Mouse (Mus musculus): Measurements from ENCODE around the gene Gm49486. TPM values are rescaled to one million over a fixed set of nuclear protein-coding genes. Genes with fewer than 3 reads are reported as not detected.

Gm49486 gene
- polyA plus RNA-seq, 1 experiment from 2014 or later, result 0.30 TPM

- Histone ChIP-seq H3K9me3 (ENCODE audit: control insufficient read depth) (no peaks in the 10 kb centered on the region), H3K4me1 (replicated peaks; ENCODE audit: control insufficient read depth, insufficient read depth, low read length) (0 out of 2 replicates have a peak, but pooled peaks cover 3% of the 10 kb centered on the region), H3K36me3 (ENCODE audit: control insufficient read depth, insufficient read depth) (peaks cover 20% of the 10 kb centered on the region), H3K9ac (ENCODE audit: low read depth, low read length) (no peak overlapping the region), H3K27ac (ENCODE audit: low read depth, low read length) (no peak overlapping the region), H3K4me3 (ENCODE audit: low read depth, low read length) (no peak overlapping the region; the same call in 1 of the 2 replicates), H3K4me2 (replicated peaks; ENCODE audit: low read depth) (peak overlapping the region; percentile 58), H3K27me3 (replicated peaks; ENCODE audit: control insufficient read depth, insufficient read depth, low read length) (no peaks in the 10 kb centered on the region)
- 12% methylated on average over 17 of the region's 17 CpGs for WGBS
- TF ChIP-seq CTCF (IDR thresholded peaks at IDR 0.05; ENCODE audit: low read depth), result peak; percentile 79
- 0 out of 2 replicates have a peak, but pooled peaks have one; percentile 19 for ATAC-seq
Measured at GRCm38 (mm10) chr15:79271124-79271746, 42.0 kb downstream of the Gm49486 start.

GRCm38 (mm10) chr15:79273020-79273419 is 43.8 kb downstream of the Gm49486 start:
- no peak overlapping the region for H3K27ac ChIP-seq (ENCODE audit: low read depth, low read length)
- no peak overlapping the region for H3K9ac ChIP-seq (ENCODE audit: low read depth, low read length)
- 29% methylated on average over 10 of the region's 10 CpGs for WGBS
- H3K4me1 ChIP-seq (replicated peaks; ENCODE audit: control insufficient read depth, insufficient read depth, low read length), result 0 out of 2 replicates have a peak, but pooled peaks cover 3% of the 10 kb centered on the region
- H3K4me3 ChIP-seq (ENCODE audit: low read depth, low read length), result no peak overlapping the region
- 0 out of 2 replicates have a peak, but pooled peaks have one; percentile 5 for TF ChIP-seq CTCF (IDR thresholded peaks at IDR 0.05; ENCODE audit: low read depth)
- H3K4me2 ChIP-seq (replicated peaks; ENCODE audit: low read depth), result no peak overlapping the region
- H3K36me3 ChIP-seq (ENCODE audit: control insufficient read depth, insufficient read depth), result peaks cover 12% of the 10 kb centered on the region
- no peaks in the 10 kb centered on the region for H3K27me3 ChIP-seq (replicated peaks; ENCODE audit: control insufficient read depth, insufficient read depth, low read length)
- ATAC-seq, result peak; percentile 57
- no peaks in the 10 kb centered on the region for H3K9me3 ChIP-seq (ENCODE audit: control insufficient read depth)

GRCm38 (mm10) chr15:79277728-79278127 is 48.5 kb downstream of the Gm49486 start:
- TF ChIP-seq CTCF (IDR thresholded peaks at IDR 0.05; ENCODE audit: low read depth), result no peak
- no peak overlapping the region for H3K27ac ChIP-seq (ENCODE audit: low read depth, low read length)
- no peaks in the 10 kb centered on the region for H3K27me3 ChIP-seq (replicated peaks; ENCODE audit: control insufficient read depth, insufficient read depth, low read length)
- no peak overlapping the region for H3K9ac ChIP-seq (ENCODE audit: low read depth, low read length)
- 72% methylated on average over 10 of the region's 10 CpGs for WGBS
- no peak overlapping the region for H3K4me2 ChIP-seq (replicated peaks; ENCODE audit: low read depth)
- ATAC-seq, result no peak
- H3K4me3 ChIP-seq (ENCODE audit: low read depth, low read length), result no peak overlapping the region
- H3K9me3 ChIP-seq (ENCODE audit: control insufficient read depth), result no peaks in the 10 kb centered on the region
- peaks cover 4% of the 10 kb centered on the region; the same call in 1 of the 2 replicates for H3K36me3 ChIP-seq (ENCODE audit: control insufficient read depth, insufficient read depth)
- 0 out of 2 replicates have a peak, but pooled peaks cover 3% of the 10 kb centered on the region for H3K4me1 ChIP-seq (replicated peaks; ENCODE audit: control insufficient read depth, insufficient read depth, low read length)

GRCm38 (mm10) chr15:79280209-79280608 is 51.0 kb downstream of the Gm49486 start:
- peak; percentile 74 for TF ChIP-seq CTCF (IDR thresholded peaks at IDR 0.05; ENCODE audit: low read depth)
- WGBS, result 29% methylated on average over 6 of the region's 6 CpGs
- 0 out of 2 replicates have a peak, but pooled peaks cover 6% of the 10 kb centered on the region for H3K4me1 ChIP-seq (replicated peaks; ENCODE audit: control insufficient read depth, insufficient read depth, low read length)
- no peak overlapping the region for H3K9ac ChIP-seq (ENCODE audit: low read depth, low read length)
- H3K4me3 ChIP-seq (ENCODE audit: low read depth, low read length), result no peak overlapping the region
- H3K4me2 ChIP-seq (replicated peaks; ENCODE audit: low read depth), result no peak overlapping the region
- no peak for ATAC-seq
- no peak overlapping the region for H3K27ac ChIP-seq (ENCODE audit: low read depth, low read length)
- H3K27me3 ChIP-seq (replicated peaks; ENCODE audit: control insufficient read depth, insufficient read depth, low read length), result no peaks in the 10 kb centered on the region
- no peaks in the 10 kb centered on the region for H3K9me3 ChIP-seq (ENCODE audit: control insufficient read depth)
- H3K36me3 ChIP-seq (ENCODE audit: control insufficient read depth, insufficient read depth), result peaks cover 4% of the 10 kb centered on the region; the same call in 1 of the 2 replicates

GRCm38 (mm10) chr15:79280850-79281249 is 51.7 kb downstream of the Gm49486 start:
- TF ChIP-seq CTCF (IDR thresholded peaks at IDR 0.05; ENCODE audit: low read depth), result peak; percentile 59
- no peak overlapping the region for H3K4me2 ChIP-seq (replicated peaks; ENCODE audit: low read depth)
- no peaks in the 10 kb centered on the region for H3K27me3 ChIP-seq (replicated peaks; ENCODE audit: control insufficient read depth, insufficient read depth, low read length)
- H3K36me3 ChIP-seq (ENCODE audit: control insufficient read depth, insufficient read depth), result peaks cover 4% of the 10 kb centered on the region; the same call in 1 of the 2 replicates
- no peak for ATAC-seq
- WGBS, result 47% methylated on average over 5 of the region's 5 CpGs
- peaks cover 9% of the 10 kb centered on the region; the same call in 1 of the 2 replicates for H3K4me1 ChIP-seq (replicated peaks; ENCODE audit: control insufficient read depth, insufficient read depth, low read length)
- no peaks in the 10 kb centered on the region for H3K9me3 ChIP-seq (ENCODE audit: control insufficient read depth)
- H3K27ac ChIP-seq (ENCODE audit: low read depth, low read length), result peak overlapping the region; percentile 86; the same call in 1 of the 2 replicates
- no peak overlapping the region for H3K4me3 ChIP-seq (ENCODE audit: low read depth, low read length)
- no peak overlapping the region for H3K9ac ChIP-seq (ENCODE audit: low read depth, low read length)

GRCm38 (mm10) chr15:79281389-79281788 is 52.2 kb downstream of the Gm49486 start:
- H3K4me3 ChIP-seq (ENCODE audit: low read depth, low read length), result no peak overlapping the region
- no peaks in the 10 kb centered on the region for H3K27me3 ChIP-seq (replicated peaks; ENCODE audit: control insufficient read depth, insufficient read depth, low read length)
- no peak overlapping the region for H3K4me2 ChIP-seq (replicated peaks; ENCODE audit: low read depth)
- H3K36me3 ChIP-seq (ENCODE audit: control insufficient read depth, insufficient read depth), result peaks cover 7% of the 10 kb centered on the region; the same call in 1 of the 2 replicates
- peaks cover 9% of the 10 kb centered on the region; the same call in 1 of the 2 replicates for H3K4me1 ChIP-seq (replicated peaks; ENCODE audit: control insufficient read depth, insufficient read depth, low read length)
- peak overlapping the region; percentile 86; the same call in 1 of the 2 replicates for H3K27ac ChIP-seq (ENCODE audit: low read depth, low read length)
- 25% methylated on average over 1 of the region's 1 CpGs for WGBS
- ATAC-seq, result peak; percentile 40
- H3K9ac ChIP-seq (ENCODE audit: low read depth, low read length), result no peak overlapping the region
- no peak for TF ChIP-seq CTCF (IDR thresholded peaks at IDR 0.05; ENCODE audit: low read depth)
- H3K9me3 ChIP-seq (ENCODE audit: control insufficient read depth), result no peaks in the 10 kb centered on the region
